Mouse (Mus musculus) heart, postnatal 0 days (tissue): ENCODE results near the gene Dcun1d3.

Experiments used
- CTCF ChIP-seq: IDR thresholded peaks from 2 replicates; pipeline ENCODE4 v1.5.1; 2016; ENCODE audit warnings: antibody characterized with exemption, control low read depth, low read depth
- EP300 ChIP-seq: IDR thresholded peaks from 2 replicates; pipeline ENCODE4 v1.6.1; 2016; ENCODE audit warnings: antibody characterized with exemption, low read depth

- TF ChIP-seq CTCF, result no peak
- TF ChIP-seq EP300, result no peak
Observed at GRCm38 (mm10) chr7:119841820-119842449, 54.2 kb downstream of the Dcun1d3 start.
